11 mouse cellular contexts compared by ENCODE assay signal in the genomic region with DNA sequence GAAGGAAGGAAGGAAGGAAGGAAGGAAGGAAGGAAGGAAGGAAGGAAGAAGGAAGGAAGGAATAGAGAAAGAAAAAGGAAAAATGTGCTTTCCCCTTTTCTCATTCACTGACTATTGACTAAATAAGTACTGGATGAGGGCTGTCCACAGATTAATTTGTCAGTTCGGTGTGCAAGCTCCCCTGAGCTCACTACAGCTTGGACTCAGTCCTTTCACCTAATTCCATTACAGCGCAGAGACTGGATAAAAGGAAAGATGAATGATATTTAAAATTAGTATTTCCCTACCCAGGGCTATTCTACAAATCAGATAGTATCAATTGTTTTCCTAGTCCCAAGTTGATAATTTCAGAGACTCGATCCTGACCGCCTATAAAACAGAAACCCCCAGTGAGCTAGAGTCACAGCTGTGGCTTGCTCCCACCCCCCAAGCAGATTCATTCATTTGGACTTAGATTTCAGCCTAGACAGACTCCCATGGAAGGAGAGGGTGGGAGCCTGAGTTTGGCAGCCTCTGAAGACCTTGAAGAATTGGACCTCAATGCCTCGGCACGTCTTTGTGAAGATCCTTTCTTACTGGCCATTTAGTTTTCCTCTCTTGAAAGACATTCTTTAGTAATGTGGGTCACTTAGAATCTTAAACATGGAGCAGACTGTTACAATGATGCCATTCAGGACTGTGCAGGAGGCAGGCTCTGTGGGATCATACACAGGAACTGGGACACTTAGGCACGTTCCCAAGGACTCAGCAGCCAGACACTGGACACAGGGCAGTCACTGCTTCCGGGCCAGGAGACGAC.
DNase-seq lines count a peak whose midpoint lies in the region; ATAC-seq and TF ChIP-seq lines count a peak whose summit lies in the region.
"Had no signal": no experiment of that assay in that cellular context is flagged by ENCODE, and none has a peak within 500 bp of the region (broad histone marks: within the 10 kb centered on the region; RNA-seq: fewer than 3 reads in every experiment).

No protein-coding gene starts in this region.

- no peaks in the 10 kb centered on the region for H3K36me3 ChIP-seq in forebrain, postnatal 0 days (ENCODE audit: insufficient read depth)
- no peaks in the 10 kb centered on the region for H3K36me3 ChIP-seq in midbrain, embryonic 15.5 days (replicated peaks)
- H3K36me3 ChIP-seq: limb, embryonic 12.5 days had no signal

- no peak for TF ChIP-seq CTCF in forebrain, postnatal 0 days (IDR thresholded peaks at IDR 0.05; ENCODE audit: low read depth)

- H3K9ac ChIP-seq in forebrain, postnatal 0 days: no peak overlapping the region
- H3K9ac ChIP-seq in midbrain, embryonic 15.5 days: no peak overlapping the region
- H3K9ac ChIP-seq: limb, embryonic 12.5 days had no signal

- intact Hi-C loops in left cerebral cortex, postnatal 10 days (cut with DNase I): loop anchor here (5.0 kb wide), 1 partner anchor 86 kb away; no protein-coding TSS in a partner anchor

- ATAC-seq in cerebellum, adult (ENCODE audit: insufficient number of reproducible peaks, low FRiP score, low TSS enrichment): no peak
- peak; percentile 95 for ATAC-seq in forebrain, postnatal 0 days
- ATAC-seq in midbrain, embryonic 15.5 days (replicated peaks): peak; percentile 82; the same call in 1 of the 2 replicates
- ATAC-seq: Patski had no signal

- DNase-seq in cerebellum, adult 8-10 months: peak; percentile 3
- peak; percentile 46 to 65 for DNase-seq in left cerebral cortex, postnatal 10 days (ENCODE audit: extremely low spot score in 1 of 2, low spot score in 2 of 2)
- DNase-seq in left cerebral cortex, adult 18-20 months (ENCODE audit: low spot score in 2 of 2): no peak
- DNase-seq in forebrain, postnatal 0 days: peak; percentile 38
- no peak for DNase-seq in lung, postnatal 10 days
- DNase-seq in lung, postnatal 4 days: no peak

- no peaks in the 10 kb centered on the region for H3K4me1 ChIP-seq in forebrain, postnatal 0 days (ENCODE audit: insufficient read depth)
- no peaks in the 10 kb centered on the region for H3K4me1 ChIP-seq in midbrain, embryonic 15.5 days
- H3K4me1 ChIP-seq: limb, embryonic 12.5 days; megakaryocyte, embryonic 14.5 days had no signal

- no peaks in the 10 kb centered on the region for H3K27me3 ChIP-seq in forebrain, postnatal 0 days (ENCODE audit: insufficient read depth, low read length)
- no peaks in the 10 kb centered on the region for H3K27me3 ChIP-seq in midbrain, embryonic 15.5 days (replicated peaks)
- H3K27me3 ChIP-seq: limb, embryonic 12.5 days; megakaryocyte, embryonic 14.5 days; Patski had no signal

- WGBS in forebrain, postnatal 0 days: 28% methylated on average over 9 of the region's 9 CpGs
- 33% methylated on average over 9 of the region's 9 CpGs for WGBS in midbrain, embryonic 15.5 days

- no peak overlapping the region for H3K4me2 ChIP-seq in forebrain, postnatal 0 days (ENCODE audit: low read depth)
- H3K4me2 ChIP-seq in midbrain, embryonic 15.5 days: no peak overlapping the region
- H3K4me2 ChIP-seq: limb, embryonic 12.5 days had no signal

- no peaks in the 10 kb centered on the region for H3K9me3 ChIP-seq in forebrain, postnatal 0 days (ENCODE audit: low read length)
- no peaks in the 10 kb centered on the region for H3K9me3 ChIP-seq in midbrain, embryonic 15.5 days
- H3K9me3 ChIP-seq: limb, embryonic 12.5 days had no signal

- H3K27ac ChIP-seq in forebrain, postnatal 0 days (ENCODE audit: low read depth, low read length): 0 out of 2 replicates have a peak overlapping the region, but pooled peaks have one; percentile 54
- H3K27ac ChIP-seq in midbrain, embryonic 15.5 days: peak overlapping the region; percentile 50; the same call in 1 of the 2 replicates
- H3K27ac ChIP-seq: limb, embryonic 12.5 days had no signal

- H3K4me3 ChIP-seq in forebrain, postnatal 0 days (ENCODE audit: low read depth, low read length): no peak overlapping the region
- H3K4me3 ChIP-seq in midbrain, embryonic 15.5 days: no peak overlapping the region
- H3K4me3 ChIP-seq: limb, embryonic 12.5 days; megakaryocyte, embryonic 14.5 days had no signal

Comparison
In these comparisons a context has a peak if more than half of its experiments do, and no peak if none do; other contexts are left out.
1. DNase-seq: peak in cerebellum, adult 8-10 months (single experiment), left cerebral cortex, postnatal 10 days (2 of 2) and forebrain, postnatal 0 days (single experiment); none in left cerebral cortex, adult 18-20 months (0 of 2), lung, postnatal 10 days (single experiment) and lung, postnatal 4 days (0 of 2).